Mouse (Mus musculus) testis, adult 10 weeks (tissue): ENCODE measurements around the gene Arfgef3. TPM values are rescaled to one million over a fixed set of nuclear protein-coding genes. Genes with fewer than 3 reads are reported as not detected.

Experiments used
- polyA plus RNA-seq: library from polyadenylated mRNA; stranded (reverse); fragments of 350-450 nt; fragmentation: Illumina TruSeq; extraction: RNeasy Lipid Tissue Mini Kit (QIAGEN cat#74804); gene quantifications from one replicate; pipeline ENCODE4 v1.2.3, GENCODE M21; 2014; ENCODE audit warnings: low read depth, low replicate concordance

Gene Arfgef3
- polyA plus RNA-seq, result 1.7 TPM

DNA sequence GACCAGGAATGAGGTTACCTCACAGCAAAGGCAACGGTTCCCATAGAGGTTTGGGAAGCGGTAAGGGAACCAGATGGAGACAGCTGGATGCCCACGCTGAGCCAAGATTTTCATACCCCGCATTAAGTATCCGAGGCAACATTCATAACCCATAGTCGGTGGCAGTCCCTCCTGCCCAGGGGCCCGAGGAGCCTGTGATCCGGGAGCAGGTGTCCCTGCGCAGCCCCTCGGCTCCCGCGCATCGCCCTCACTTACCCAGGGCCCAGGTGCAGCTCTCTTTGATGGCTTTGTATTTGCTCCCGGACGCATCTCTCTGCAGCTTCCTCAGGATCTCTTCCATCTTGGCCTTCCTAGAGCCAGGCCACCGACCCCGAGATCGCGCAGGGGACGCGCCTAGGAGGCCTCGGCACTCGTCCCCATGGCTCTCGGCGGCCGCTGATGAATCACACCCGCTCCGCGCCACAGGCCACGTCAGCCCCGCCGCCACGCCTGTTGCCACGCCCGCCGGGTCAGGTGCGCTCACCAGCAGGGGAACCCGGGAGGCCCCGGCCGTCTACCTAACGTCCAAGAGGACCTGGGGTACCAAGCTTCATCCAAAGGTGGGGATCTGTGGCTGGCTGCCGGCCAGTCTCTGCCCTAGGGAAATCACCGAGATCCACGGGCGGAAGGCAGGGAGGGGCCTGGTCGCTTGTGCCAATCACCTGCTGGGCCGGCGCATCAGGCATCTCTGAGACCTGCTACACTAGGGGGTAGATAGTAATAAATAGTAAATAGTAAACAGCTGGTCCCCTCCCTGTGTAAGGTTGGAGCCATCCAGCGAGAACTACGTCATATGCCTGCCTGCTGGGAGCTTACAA, at the start of gene Arfgef3:
TSS of gene Arfgef3 (minus strand) at position 664 of the 857 bp plus-strand sequence.

DNA sequence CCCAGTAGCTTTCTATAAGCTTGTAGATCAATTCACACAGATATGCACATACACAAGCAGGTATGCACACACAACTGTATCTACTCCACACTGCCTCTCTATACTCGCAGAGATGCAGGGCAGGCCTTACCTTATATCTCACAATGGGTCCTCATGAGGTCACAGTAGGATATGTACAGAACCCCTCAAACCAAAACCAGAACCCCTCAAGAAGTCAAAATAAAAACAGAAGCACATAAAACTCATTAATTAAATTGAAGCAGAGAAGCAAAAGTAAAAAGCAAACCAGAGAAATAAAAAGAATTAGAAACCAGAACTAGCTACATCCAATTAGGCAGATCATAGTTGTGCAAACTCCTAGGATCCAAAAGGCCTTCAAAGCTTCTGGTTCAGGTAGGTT, 42.9 kb upstream of the Arfgef3 start, which contains the start of gene Gm4922:
TSS of gene Gm4922 (minus strand) at position 101 of the 400 bp plus-strand sequence.

DNA sequence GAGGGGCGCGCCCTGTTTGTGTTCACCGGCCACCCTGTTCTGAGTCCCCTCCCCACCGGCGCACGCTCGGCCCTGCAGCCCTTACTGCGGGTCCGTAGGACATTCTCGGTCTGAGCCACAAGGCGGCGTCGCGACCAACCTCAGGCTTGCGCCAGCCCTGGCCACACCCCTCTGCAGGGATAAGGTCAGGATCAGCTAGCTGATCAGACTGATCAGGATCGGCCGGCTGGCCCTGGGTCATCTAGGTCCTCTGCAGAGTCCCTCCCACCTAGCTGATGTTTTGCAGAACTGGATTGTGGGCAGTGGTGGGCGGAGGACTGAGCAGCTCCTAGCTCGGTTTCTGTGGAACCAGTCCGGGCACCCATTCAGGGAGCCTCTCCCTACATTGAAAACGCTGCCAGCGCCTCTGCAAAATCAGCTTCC, 197.9 kb downstream of the Arfgef3 start, which contains the start of gene Hebp2:
TSS of gene Hebp2 (minus strand) at position 264 of the 423 bp plus-strand sequence.

Other genes starting within 250 kb of the Arfgef3 start
- gene Hebp2, start 197.9 kb downstream of the Arfgef3 start, polyA plus RNA-seq, result 4.9 TPM
- gene Gm4922, start 42.8 kb upstream of the Arfgef3 start, polyA plus RNA-seq, result 28.6 TPM
- 2.3 TPM for gene Perp, start 101.1 kb upstream of the Arfgef3 start, polyA plus RNA-seq